Mouse (Mus musculus): ENCODE data around the gene Fez1. TPM values are rescaled to one million over a fixed set of nuclear protein-coding genes. Genes with fewer than 3 reads are reported as not detected.

The Fez1 gene
- total and polyA plus RNA-seq, 2 experiments from 2014 or later, result 300 to 464 TPM

DNA sequence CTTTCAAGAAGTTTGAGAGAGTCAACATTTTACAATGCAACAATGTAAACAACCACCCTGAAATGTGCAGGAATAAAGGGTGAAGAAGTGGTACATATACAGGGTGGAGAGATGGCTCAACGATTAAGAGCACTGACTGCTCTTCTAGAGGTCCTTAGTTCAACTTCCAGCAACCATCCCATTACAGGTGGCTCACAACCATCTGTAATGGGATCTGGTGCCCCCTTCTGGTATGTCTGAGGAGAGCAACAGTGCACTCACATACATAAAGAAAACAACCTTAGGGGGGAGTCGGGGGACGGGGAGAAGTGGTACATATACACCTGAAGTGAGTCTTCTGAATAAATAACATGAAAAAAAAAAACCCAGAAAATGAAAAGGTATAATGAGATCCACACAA lies 63.6 kb downstream of the Fez1 start:
- H3K27ac ChIP-seq, result no peak overlapping the region
- ATAC-seq (no peak), DNase-seq (ENCODE audit: low spot score) (peak; percentile 52)

DNA sequence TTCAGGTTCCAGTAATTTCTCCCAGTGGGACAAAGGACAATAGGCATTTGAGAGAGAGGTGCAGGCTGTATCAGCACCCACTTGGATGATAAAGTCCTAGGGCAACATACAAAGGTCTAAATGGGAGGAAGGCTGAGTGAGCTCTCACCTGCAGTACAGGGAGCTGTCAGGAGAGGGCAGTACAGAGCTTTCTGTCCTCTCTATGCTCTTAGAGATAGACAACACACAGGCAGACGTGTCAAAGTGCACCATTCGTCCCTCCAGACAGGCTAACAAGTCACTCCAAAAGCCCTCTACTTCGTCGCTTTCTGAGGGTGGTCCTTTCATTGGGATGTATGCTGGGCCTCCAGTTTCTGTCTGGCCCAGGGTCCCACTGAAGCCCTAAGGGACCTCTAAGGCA lies 68.9 kb downstream of the Fez1 start:
- H3K27me3 ChIP-seq (ENCODE audit: insufficient read depth, low read length), result no peaks in the 10 kb centered on the region
- no peak overlapping the region for H3K27ac ChIP-seq
- no peaks in the 10 kb centered on the region for H3K9me3 ChIP-seq (ENCODE audit: low read length)
- DNase-seq (ENCODE audit: low spot score) (peak; percentile 63), ATAC-seq (0 out of 2 replicates have a peak, but pooled peaks have one; percentile 19)
- 33% methylated on average over 4 of the region's 4 CpGs for WGBS
- H3K4me1 ChIP-seq (ENCODE audit: insufficient read depth, low read length), result no peaks in the 10 kb centered on the region
- no peak overlapping the region for H3K4me2 ChIP-seq (ENCODE audit: low read depth, low read length)
- TF ChIP-seq CTCF (IDR thresholded peaks at IDR 0.05; ENCODE audit: low read depth), result peak; percentile 81
- H3K9ac ChIP-seq (replicated peaks; ENCODE audit: low read length), result no peak overlapping the region
- no peak overlapping the region for H3K4me3 ChIP-seq (ENCODE audit: low read length)
- H3K36me3 ChIP-seq (ENCODE audit: insufficient read depth, low read length), result peaks cover 2% of the 10 kb centered on the region; the same call in 1 of the 2 replicates

More for the DNA sequence above, 63.6 kb downstream of the Fez1 start:
- Histone ChIP-seq H3K4me2 (ENCODE audit: low read depth, low read length) (no peak overlapping the region), H3K36me3 (ENCODE audit: insufficient read depth, low read length) (no peaks in the 10 kb centered on the region), H3K4me1 (ENCODE audit: insufficient read depth, low read length) (peaks cover 5% of the 10 kb centered on the region; the same call in 1 of the 2 replicates), H3K9me3 (ENCODE audit: low read length) (no peaks in the 10 kb centered on the region), H3K27me3 (ENCODE audit: insufficient read depth, low read length) (no peaks in the 10 kb centered on the region), H3K4me3 (ENCODE audit: low read length) (no peak overlapping the region), H3K9ac (replicated peaks; ENCODE audit: low read length) (no peak overlapping the region)
- TF ChIP-seq CTCF (IDR thresholded peaks at IDR 0.05; ENCODE audit: low read depth), result peak; percentile 60
- WGBS, result 56% methylated on average over 3 of the region's 3 CpGs

DNA sequence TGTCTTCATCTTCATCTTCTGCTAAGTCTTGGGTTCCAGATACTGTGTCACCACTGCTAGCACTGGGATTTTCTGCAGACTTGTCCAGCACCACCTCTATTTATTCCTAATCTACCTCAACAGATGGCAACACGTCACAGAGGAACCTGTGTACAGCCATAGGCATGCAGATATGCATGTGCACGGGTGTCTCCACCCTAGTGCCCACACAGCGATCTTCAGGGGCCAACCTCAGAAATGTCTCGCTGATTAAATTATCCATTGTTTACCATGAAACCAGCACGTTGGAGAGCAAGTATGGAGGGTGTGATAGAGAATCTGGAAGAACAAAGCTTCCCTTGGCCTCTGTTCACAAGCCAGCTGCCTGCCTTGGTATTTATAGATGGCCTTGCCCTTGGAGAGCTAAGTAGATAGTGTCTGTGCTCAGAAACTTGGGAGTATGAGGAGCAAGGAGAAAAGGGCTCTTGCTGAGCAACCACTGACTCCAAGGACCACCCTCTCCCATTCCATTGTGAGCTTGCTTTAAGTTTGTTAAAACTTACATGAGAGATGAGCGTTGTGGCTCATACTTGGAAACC lies 71.8 kb downstream of the Fez1 start:
- 78% methylated on average over 6 of the region's 6 CpGs for WGBS
- Histone ChIP-seq H3K4me2 (ENCODE audit: low read depth, low read length) (no peak overlapping the region), H3K4me3 (ENCODE audit: low read length) (no peak overlapping the region), H3K9me3 (ENCODE audit: low read length) (no peaks in the 10 kb centered on the region), H3K36me3 (ENCODE audit: insufficient read depth, low read length) (peaks cover 2% of the 10 kb centered on the region; the same call in 1 of the 2 replicates), H3K4me1 (ENCODE audit: insufficient read depth, low read length) (no peaks in the 10 kb centered on the region), H3K27ac (no peak overlapping the region), H3K9ac (replicated peaks; ENCODE audit: low read length) (no peak overlapping the region), H3K27me3 (ENCODE audit: insufficient read depth, low read length) (no peaks in the 10 kb centered on the region)
- no peak for ATAC-seq
- DNase-seq (ENCODE audit: low spot score), result no peak
- no peak for TF ChIP-seq CTCF (IDR thresholded peaks at IDR 0.05; ENCODE audit: low read depth)

DNA sequence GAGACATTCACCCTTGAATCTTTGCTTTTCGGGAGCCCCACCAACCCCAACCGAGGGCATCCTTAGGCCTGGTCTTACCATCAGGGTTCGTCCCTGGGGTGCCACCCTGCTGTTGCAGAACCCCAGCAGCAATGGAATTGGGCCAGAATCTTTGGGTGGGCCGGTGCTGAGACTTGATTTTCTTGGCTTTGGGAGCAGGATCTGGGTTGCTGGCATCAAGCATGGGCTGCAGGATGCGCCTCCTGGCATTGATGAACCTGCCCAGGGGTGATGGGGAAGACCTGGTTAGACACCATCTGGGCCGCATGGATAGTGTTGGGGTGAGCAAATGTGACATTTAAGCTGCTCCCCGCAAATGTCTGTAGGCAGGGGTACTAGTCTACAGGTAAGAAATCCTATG lies 72.6 kb downstream of the Fez1 start:
- H3K9ac ChIP-seq (replicated peaks; ENCODE audit: low read length), result no peak overlapping the region
- no peak for TF ChIP-seq CTCF (IDR thresholded peaks at IDR 0.05; ENCODE audit: low read depth)
- no peaks in the 10 kb centered on the region for H3K27me3 ChIP-seq (ENCODE audit: insufficient read depth, low read length)
- no peak for ATAC-seq
- H3K9me3 ChIP-seq (ENCODE audit: low read length), result no peaks in the 10 kb centered on the region
- no peak overlapping the region for H3K4me3 ChIP-seq (ENCODE audit: low read length)
- H3K36me3 ChIP-seq (ENCODE audit: insufficient read depth, low read length), result peaks cover 2% of the 10 kb centered on the region; the same call in 1 of the 2 replicates
- no peak overlapping the region for H3K4me2 ChIP-seq (ENCODE audit: low read depth, low read length)
- H3K27ac ChIP-seq, result no peak overlapping the region
- no peak for DNase-seq (ENCODE audit: low spot score)
- 86% methylated on average over 7 of the region's 7 CpGs for WGBS
- H3K4me1 ChIP-seq (ENCODE audit: insufficient read depth, low read length), result no peaks in the 10 kb centered on the region

DNA sequence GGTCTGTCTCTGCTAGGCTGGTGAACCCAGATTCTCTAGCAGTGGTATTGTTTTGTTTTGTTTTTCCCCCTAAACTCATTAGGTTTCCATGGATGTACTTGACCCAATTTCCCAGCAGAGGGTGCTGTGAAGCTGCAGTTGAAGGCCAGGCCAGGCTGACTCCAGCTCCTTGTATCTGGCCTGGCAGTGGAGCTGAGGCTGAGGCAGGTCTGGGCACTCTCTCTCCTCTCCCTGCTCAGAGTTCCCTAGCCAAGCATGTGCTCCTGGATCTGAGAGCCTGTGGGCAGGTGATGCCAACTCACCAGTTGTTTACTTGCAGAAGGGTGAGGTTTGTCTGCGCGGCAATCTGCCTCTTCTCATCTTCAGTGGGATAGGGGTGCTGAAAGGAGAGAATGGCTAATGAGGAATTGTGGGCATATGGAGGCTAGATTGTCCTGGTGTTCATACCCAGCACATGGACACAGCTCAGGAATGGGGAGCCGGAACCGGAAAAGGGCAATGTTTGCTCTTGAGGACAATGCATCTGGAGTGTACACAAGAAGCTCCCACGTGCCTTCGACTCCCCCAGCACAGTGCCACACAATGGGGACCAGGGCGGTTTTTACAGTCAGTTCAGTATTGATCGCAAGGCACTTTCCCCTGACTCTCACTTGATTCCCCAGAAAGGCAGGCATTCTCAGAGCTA lies 73.5 kb downstream of the Fez1 start:
- TF ChIP-seq CTCF (IDR thresholded peaks at IDR 0.05; ENCODE audit: low read depth), result peak; percentile 89

DNA sequence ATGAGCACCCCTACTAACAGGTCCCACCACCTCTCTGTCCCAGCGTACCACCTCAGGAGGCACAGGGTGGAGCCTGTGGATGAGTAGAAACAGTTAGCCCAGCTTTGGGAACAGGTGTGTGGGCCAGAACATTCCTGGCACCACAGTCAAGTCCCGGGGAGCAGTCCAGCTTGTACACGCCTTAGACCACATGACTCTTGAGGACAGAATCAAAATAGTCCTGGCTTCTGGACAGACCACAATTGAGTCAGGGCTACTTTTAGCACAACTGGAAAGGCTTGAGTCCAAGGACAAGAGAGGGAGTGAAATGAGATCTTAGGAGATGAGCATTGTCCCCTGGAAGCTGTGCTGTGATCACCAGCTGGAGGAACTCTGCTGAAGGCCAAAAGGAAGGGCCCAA lies 76.9 kb downstream of the Fez1 start:
- Histone ChIP-seq H3K4me3 (ENCODE audit: low read length) (no peak overlapping the region), H3K9me3 (ENCODE audit: low read length) (no peaks in the 10 kb centered on the region), H3K9ac (replicated peaks; ENCODE audit: low read length) (no peak overlapping the region), H3K4me2 (ENCODE audit: low read depth, low read length) (no peak overlapping the region), H3K27ac (no peak overlapping the region), H3K4me1 (ENCODE audit: insufficient read depth, low read length) (no peaks in the 10 kb centered on the region), H3K36me3 (ENCODE audit: insufficient read depth, low read length) (no peaks in the 10 kb centered on the region), H3K27me3 (ENCODE audit: insufficient read depth, low read length) (no peaks in the 10 kb centered on the region)
- TF ChIP-seq CTCF (IDR thresholded peaks at IDR 0.05; ENCODE audit: low read depth), result no peak
- DNase-seq (ENCODE audit: low spot score) (no peak), ATAC-seq (no peak)
- 89% methylated on average over 3 of the region's 3 CpGs for WGBS

More for the DNA sequence above, 73.5 kb downstream of the Fez1 start:
- Histone ChIP-seq H3K27me3 (ENCODE audit: insufficient read depth, low read length) (no peaks in the 10 kb centered on the region), H3K9ac (replicated peaks; ENCODE audit: low read length) (no peak overlapping the region), H3K27ac (no peak overlapping the region), H3K4me1 (ENCODE audit: insufficient read depth, low read length) (no peaks in the 10 kb centered on the region), H3K4me2 (ENCODE audit: low read depth, low read length) (no peak overlapping the region), H3K4me3 (ENCODE audit: low read length) (no peak overlapping the region), H3K36me3 (ENCODE audit: insufficient read depth, low read length) (peaks cover 2% of the 10 kb centered on the region; the same call in 1 of the 2 replicates), H3K9me3 (ENCODE audit: low read length) (no peaks in the 10 kb centered on the region)
- peak; percentile 86 for DNase-seq (ENCODE audit: low spot score)
- WGBS, result 76% methylated on average over 8 of the region's 8 CpGs
- ATAC-seq, result peak; percentile 82

DNA sequence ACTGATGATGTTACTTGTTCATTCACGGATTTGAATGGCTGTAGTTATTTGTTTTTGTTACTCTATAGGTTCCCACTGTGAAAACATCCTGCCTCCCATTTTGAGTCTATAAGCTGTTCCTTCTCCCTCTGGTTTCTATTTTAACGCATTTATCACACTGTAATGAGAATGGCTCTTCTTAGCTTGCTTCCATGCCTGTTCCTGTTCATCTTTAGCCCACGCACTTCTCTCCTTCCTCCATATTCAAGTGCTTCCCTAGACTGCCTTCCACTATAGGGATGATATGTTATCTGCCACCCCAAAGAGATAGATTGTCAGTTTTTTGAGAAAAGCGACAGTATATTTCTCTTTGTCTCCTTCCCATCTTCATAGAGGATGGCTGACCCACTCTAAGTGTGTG lies 78.8 kb downstream of the Fez1 start:
- no peak for TF ChIP-seq CTCF (IDR thresholded peaks at IDR 0.05; ENCODE audit: low read depth)
- DNase-seq (ENCODE audit: low spot score) (no peak), ATAC-seq (no peak)
- 88% methylated on average over 4 of the region's 4 CpGs for WGBS
- Histone ChIP-seq H3K9me3 (ENCODE audit: low read length) (no peaks in the 10 kb centered on the region), H3K36me3 (ENCODE audit: insufficient read depth, low read length) (no peaks in the 10 kb centered on the region), H3K4me1 (ENCODE audit: insufficient read depth, low read length) (no peaks in the 10 kb centered on the region), H3K4me3 (ENCODE audit: low read length) (no peak overlapping the region), H3K27ac (no peak overlapping the region), H3K9ac (replicated peaks; ENCODE audit: low read length) (no peak overlapping the region), H3K4me2 (ENCODE audit: low read depth, low read length) (no peak overlapping the region), H3K27me3 (ENCODE audit: insufficient read depth, low read length) (no peaks in the 10 kb centered on the region)

All from hindbrain, postnatal 0 days (tissue).